Mouse (Mus musculus) heart, embryonic 14.5 days (tissue): ENCODE measurements around the gene Ascl4. TPM values are rescaled to one million over a fixed set of nuclear protein-coding genes. Genes with fewer than 3 reads are reported as not detected.

Source experiments
- ATAC-seq: fragments of 200-750 bp; cut with Nextera tagmentation; 2 replicates; pipeline ENCODE4 v1.8.0; 2017; ENCODE audit warnings: low read depth, moderate TSS enrichment; ENCODE audit not compliant: insufficient number of reproducible peaks, insufficient read depth, low FRiP score
- H3K27ac ChIP-seq, 2 experiments: fragments of 200-500 bp in 1 of 2; fragments of 300-500 bp in 1 of 2; sonication (generic) in 1 of 2; replicated peaks in 1 of 2; 2 replicates each; pipeline ENCODE4 v1.5.1; 2012 to 2014; ENCODE audit warnings: low read depth in 2 of 2, low read length in 2 of 2, control low read depth in 1 of 2, mild to moderate bottlenecking in 1 of 2, mixed read lengths in 1 of 2; ENCODE audit not compliant: control insufficient read depth in 1 of 2, insufficient read depth in 1 of 2
- H3K27me3 ChIP-seq: fragments of 300-500 bp; sonication (generic); 2 replicates; pipeline ENCODE4 v1.6.1; 2014; ENCODE audit warnings: mild to moderate bottlenecking, low read length, control low read depth; ENCODE audit not compliant: control insufficient read depth, insufficient read depth
- H3K36me3 ChIP-seq: fragments of 300-500 bp; sonication (generic); 2 replicates; pipeline ENCODE4 v1.6.1; 2014; ENCODE audit warnings: mild to moderate bottlenecking, control low read depth, low read length, mixed read lengths; ENCODE audit not compliant: control insufficient read depth, insufficient read depth
- H3K4me1 ChIP-seq, 2 experiments: fragments of 200-500 bp in 1 of 2; fragments of 300-500 bp in 1 of 2; sonication (generic) in 1 of 2; 2 replicates each; pipeline ENCODE4 v1.6.1; 2012 to 2014; ENCODE audit warnings: low read length in 2 of 2, control low read depth in 1 of 2, mixed read lengths in 1 of 2; ENCODE audit not compliant: control insufficient read depth in 2 of 2, insufficient read depth in 2 of 2
- H3K4me2 ChIP-seq: fragments of 300-500 bp; sonication (generic); 2 replicates; pipeline ENCODE4 v1.6.1; 2014; ENCODE audit warnings: mild to moderate bottlenecking, low read length
- H3K4me3 ChIP-seq, 2 experiments: fragments of 200-500 bp in 1 of 2; fragments of 300-500 bp in 1 of 2; sonication (generic) in 1 of 2; 2 replicates each; pipeline ENCODE4 v1.5.1; 2012 to 2014; ENCODE audit warnings: low read length in 2 of 2, mild to moderate bottlenecking in 2 of 2, control low read depth in 1 of 2, low read depth in 1 of 2, moderate library complexity in 1 of 2; ENCODE audit not compliant: control insufficient read depth in 1 of 2, insufficient read depth in 1 of 2
- H3K9ac ChIP-seq: fragments of 300-500 bp; sonication (generic); 2 replicates; pipeline ENCODE4 v1.6.1; 2014; ENCODE audit warnings: mild to moderate bottlenecking, low read length
- H3K9me3 ChIP-seq: fragments of 300-500 bp; sonication (generic); 2 replicates; pipeline ENCODE4 v1.6.1; 2016; ENCODE audit warnings: low read length, control low read depth; ENCODE audit not compliant: control insufficient read depth
- WGBS: fragments of 180-500 bp; shearing (Covaris S2); extraction: QIAGEN DNeasy Blood & Tissue Kit; methylation state at CpG from one replicate; pipeline ENCODE4 v1.1.7; 2014; 5-methylcytosine and 5-hydroxymethylcytosine counted together
- polyA plus RNA-seq: library from polyadenylated mRNA; unstranded; fragments of >200 nt; fragmentation: Nextera tagmentation; extraction: Ambion mirVana; gene quantifications from 2 replicates; pipeline ENCODE4 v1.2.1, GENCODE M21; 2014

Ascl4 gene
- polyA plus RNA-seq: not detected in 2 replicates

GRCm38 (mm10) chr10:85927676-85928445, at the start of gene Ascl4:
TSS of gene Ascl4 (plus strand) at chr10:85927681.
- Histone ChIP-seq H3K36me3 (no peaks in the 10 kb centered on the region), H3K4me2 (peak within 1 kb of the TSS; percentile 98), H3K4me3 (peak within 1 kb of the TSS; percentile 52 to 62), H3K9ac (peak within 1 kb of the TSS; percentile 59), H3K27me3 (peaks cover 29% of the 10 kb centered on the region), H3K9me3 (no peaks in the 10 kb centered on the region), H3K4me1 (peaks cover 0 to 8% of the 10 kb centered on the region in 2 experiments; a peak in 2 of 4 replicates), H3K27ac (no peak within 1 kb of the TSS)
- 3% methylated on average over 23 of the region's 23 CpGs for WGBS
- ATAC-seq: no peak

- Histone ChIP-seq H3K4me3 (no peak overlapping the region), H3K36me3 (peaks cover 94% of the 10 kb centered on the region), H3K27me3 (no peaks in the 10 kb centered on the region), H3K27ac (no peak overlapping the region), H3K9me3 (no peaks in the 10 kb centered on the region), H3K9ac (no peak overlapping the region), H3K4me2 (no peak overlapping the region), H3K4me1 (no peaks in the 10 kb centered on the region)
- ATAC-seq: no peak
- WGBS: 91% methylated on average over 8 of the region's 8 CpGs
Observed at GRCm38 (mm10) chr10:85879886-85880486, 47.5 kb upstream of the Ascl4 start.

DNA sequence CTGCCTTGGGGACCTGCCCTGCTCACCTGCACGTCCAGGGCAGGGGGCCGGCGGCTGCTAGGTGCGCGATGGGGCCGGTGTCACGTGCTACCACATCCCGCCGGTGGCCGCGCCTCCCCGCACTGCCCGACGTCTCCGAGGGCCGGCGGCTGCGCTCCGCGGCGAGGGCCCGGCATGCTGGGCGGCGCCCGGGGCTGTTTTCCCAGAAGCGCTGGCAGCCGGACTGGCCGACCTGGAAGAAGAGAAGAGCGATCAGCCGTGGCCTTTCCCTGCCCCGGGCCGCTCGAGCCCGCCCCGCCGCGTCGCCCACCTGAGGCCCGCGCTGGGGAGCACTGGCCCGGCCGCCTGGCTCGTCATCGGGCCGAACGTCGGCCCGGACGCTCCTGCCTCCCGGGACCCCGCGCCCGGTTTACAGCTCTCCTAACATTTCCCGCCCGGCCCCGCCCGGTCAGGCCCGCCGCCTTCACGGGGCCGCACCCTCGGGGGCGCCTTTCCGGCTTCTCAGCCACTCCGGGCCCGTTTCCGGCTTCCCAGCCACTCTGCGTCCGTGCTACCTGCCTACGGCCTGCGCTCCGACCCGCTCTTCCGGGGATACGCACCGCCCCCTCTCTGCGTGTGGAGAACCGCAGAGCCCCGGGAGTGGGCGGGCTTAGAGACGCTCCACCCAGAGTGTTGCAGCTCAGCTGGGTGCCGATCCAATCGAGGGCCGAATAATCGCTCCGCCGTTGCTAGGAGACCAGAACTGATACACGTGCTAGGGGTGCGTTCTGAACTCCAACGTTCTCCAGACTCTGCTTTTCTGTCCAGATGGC, 10.8 kb upstream of the Ascl4 start, which contains the start of gene Prdm4:
Gene Prdm4 (minus strand): TSS at position 645 of the 812 bp plus-strand sequence.
- Histone ChIP-seq H3K27me3 (no peaks in the 10 kb centered on the region), H3K4me1 (peaks cover 2 to 11% of the 10 kb centered on the region in 2 experiments; a peak in 3 of 4 replicates), H3K4me2 (peak within 1 kb of the TSS; percentile 72), H3K9ac (peak within 1 kb of the TSS; percentile 91), H3K27ac (peak within 1 kb of the TSS; percentile 12 to 80), H3K4me3 (peak within 1 kb of the TSS; percentile 68 to 84), H3K9me3 (no peaks in the 10 kb centered on the region), H3K36me3 (peaks cover 29% of the 10 kb centered on the region)
- WGBS: under 1% methylated on average over 77 of the region's 90 CpGs
- ATAC-seq: peak; percentile 99

GRCm38 (mm10) chr10:85928499-85929207, 1.2 kb downstream of the Ascl4 start:
- H3K4me3 ChIP-seq: peak overlapping the region; percentile 52 to 62
- peaks cover 0 to 8% of the 10 kb centered on the region in 2 experiments; a peak in 2 of 4 replicates for H3K4me1 ChIP-seq
- ATAC-seq: no peak
- 2% methylated on average over 63 of the region's 63 CpGs for WGBS
- no peaks in the 10 kb centered on the region for H3K36me3 ChIP-seq
- no peaks in the 10 kb centered on the region for H3K9me3 ChIP-seq
- peak overlapping the region; percentile 98 for H3K4me2 ChIP-seq
- H3K9ac ChIP-seq: peak overlapping the region; percentile 59
- peaks cover 29% of the 10 kb centered on the region for H3K27me3 ChIP-seq
- H3K27ac ChIP-seq: no peak overlapping the region

DNA sequence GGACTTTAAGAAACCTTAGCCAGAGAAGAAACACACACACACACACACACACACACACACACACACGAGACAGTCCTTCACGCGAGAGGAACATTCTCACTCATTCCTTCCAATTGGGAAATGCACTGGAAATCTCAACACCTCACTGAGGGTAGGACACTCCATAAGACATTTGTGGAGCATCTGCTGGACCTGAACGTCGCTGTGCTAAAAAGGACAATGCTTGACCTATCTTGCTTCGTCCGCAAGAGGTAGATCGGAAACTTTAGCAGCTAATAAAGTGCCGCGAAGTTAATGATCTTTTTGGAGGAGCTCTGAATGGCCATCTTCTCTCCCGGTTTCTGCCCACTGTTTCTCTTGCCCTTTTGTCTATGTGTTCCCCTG, 1.7 kb downstream of the Ascl4 start:
- H3K4me3 ChIP-seq: peak overlapping the region in 1 of 2 experiments; percentile 62; a peak in 1 of 4 replicates
- no peaks in the 10 kb centered on the region for H3K9me3 ChIP-seq
- peaks cover 0 to 8% of the 10 kb centered on the region in 2 experiments; a peak in 2 of 4 replicates for H3K4me1 ChIP-seq
- no peak overlapping the region for H3K27ac ChIP-seq
- peaks cover 29% of the 10 kb centered on the region for H3K27me3 ChIP-seq
- H3K9ac ChIP-seq: no peak overlapping the region
- 52% methylated on average over 11 of the region's 11 CpGs for WGBS
- no peak for ATAC-seq
- H3K36me3 ChIP-seq: no peaks in the 10 kb centered on the region
- peak overlapping the region; percentile 98 for H3K4me2 ChIP-seq

DNA sequence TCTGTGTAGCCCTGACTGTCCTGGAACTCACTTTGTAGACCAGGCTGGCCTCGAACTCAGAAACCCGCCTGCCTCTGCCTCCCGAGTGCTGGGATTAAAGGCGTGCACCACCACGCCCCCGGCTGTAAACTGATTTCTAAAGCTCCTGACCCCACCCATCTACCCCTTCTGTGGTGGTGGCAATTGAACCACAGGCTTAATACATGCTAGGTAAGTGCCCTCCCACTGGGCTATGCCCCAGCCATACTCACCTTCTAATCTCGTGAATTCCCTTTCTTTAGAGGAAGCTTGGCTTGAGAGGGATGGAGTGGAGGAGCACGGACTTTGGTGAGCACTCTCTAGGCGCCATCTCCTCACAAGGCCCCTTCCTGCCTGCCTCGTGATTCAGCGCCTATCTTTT, 2.5 kb downstream of the Ascl4 start:
- Histone ChIP-seq H3K9ac (no peak overlapping the region), H3K9me3 (no peaks in the 10 kb centered on the region), H3K27ac (no peak overlapping the region), H3K4me3 (no peak overlapping the region), H3K36me3 (no peaks in the 10 kb centered on the region), H3K4me2 (no peak overlapping the region), H3K4me1 (peaks cover 0 to 8% of the 10 kb centered on the region in 2 experiments; a peak in 2 of 4 replicates), H3K27me3 (peaks cover 29% of the 10 kb centered on the region)
- ATAC-seq: no peak
- WGBS: 84% methylated on average over 11 of the region's 11 CpGs
